Mouse (Mus musculus): ENCODE measurements around the gene Sfi1. TPM values are rescaled to one million over a fixed set of nuclear protein-coding genes. Genes with fewer than 3 reads are reported as not detected.
"Not testable (repeated sequence)": the region's sequence is repeated elsewhere in the genome, so short reads cannot be mapped to it uniquely, and the experiment has no call there.

Sfi1 gene
- polyA plus RNA-seq, 1 experiment from 2014 or later = 7.9 TPM

DNA sequence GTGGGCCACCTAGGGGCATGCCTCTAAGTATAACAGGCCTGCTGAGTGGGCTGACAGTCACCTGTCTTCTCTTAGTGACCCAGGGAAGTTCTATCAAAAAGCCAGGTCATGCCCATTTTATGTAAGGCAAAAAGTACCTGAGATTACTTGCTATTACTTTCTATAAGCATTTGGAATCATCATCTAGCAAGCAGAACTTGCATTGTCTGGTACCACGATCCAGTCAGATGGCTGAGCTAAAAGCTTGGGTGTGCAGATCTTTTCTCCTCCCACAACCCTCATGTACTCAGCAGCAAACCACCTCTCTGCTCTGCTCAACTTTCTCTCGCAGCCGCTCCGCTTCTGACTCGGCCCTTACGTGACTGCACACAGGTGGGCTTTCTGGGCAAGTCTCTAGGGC is 35.3 kb downstream of the Sfi1 start:
- H3K4me2 ChIP-seq (replicated peaks; ENCODE audit: low read depth, low read length); H3K27ac ChIP-seq (ENCODE audit: low read depth, low read length); ATAC-seq (ENCODE audit: low FRiP score); H3K9ac ChIP-seq (ENCODE audit: low read depth, low read length); H3K36me3 ChIP-seq (ENCODE audit: control insufficient read depth, insufficient read depth, low read length); H3K4me1 ChIP-seq (replicated peaks; ENCODE audit: control insufficient read depth, insufficient read depth, low read length); H3K27me3 ChIP-seq (ENCODE audit: control insufficient read depth, insufficient read depth, low read length); H3K4me3 ChIP-seq (ENCODE audit: low read depth, low read length); DNase-seq (ENCODE audit: low spot score): not testable (repeated sequence)
- WGBS = 95% methylated on average over 6 of the region's 6 CpGs
- peaks cover 14% of the 10 kb centered on the region; the same call in 1 of the 2 replicates for H3K9me3 ChIP-seq (ENCODE audit: control insufficient read depth, low read length)

DNA sequence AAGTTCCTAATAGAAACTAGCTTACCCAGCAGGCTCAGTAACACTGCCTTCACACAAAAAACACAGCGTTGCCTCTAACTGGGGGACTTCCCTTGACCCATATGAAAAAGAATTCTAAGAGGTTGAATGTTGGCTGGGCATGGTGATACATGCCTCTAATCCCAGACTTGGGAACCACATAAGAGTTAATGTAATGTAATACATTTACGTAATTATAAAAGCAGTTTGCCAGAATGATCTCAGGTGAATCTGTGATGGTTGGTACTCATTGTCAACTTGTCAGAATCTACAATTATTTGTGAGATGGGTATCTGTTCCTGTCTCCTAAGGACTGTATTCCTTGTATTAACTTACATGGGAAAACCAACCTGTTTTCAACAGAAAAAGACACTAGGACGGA is 36.3 kb downstream of the Sfi1 start:
- H3K9me3 ChIP-seq (ENCODE audit: control insufficient read depth, low read length) = peaks cover 10% of the 10 kb centered on the region; the same call in 1 of the 2 replicates
- not testable (repeated sequence) for H3K4me1 ChIP-seq (replicated peaks; ENCODE audit: control insufficient read depth, insufficient read depth, low read length); DNase-seq (ENCODE audit: low spot score); H3K9ac ChIP-seq (ENCODE audit: low read depth, low read length); H3K4me3 ChIP-seq (ENCODE audit: low read depth, low read length); H3K27me3 ChIP-seq (ENCODE audit: control insufficient read depth, insufficient read depth, low read length); H3K4me2 ChIP-seq (replicated peaks; ENCODE audit: low read depth, low read length); H3K27ac ChIP-seq (ENCODE audit: low read depth, low read length); H3K36me3 ChIP-seq (ENCODE audit: control insufficient read depth, insufficient read depth, low read length)
- WGBS = 90% methylated on average over 1 of the region's 3 CpGs
- ATAC-seq (ENCODE audit: low FRiP score) = 0 out of 2 replicates have a peak, but pooled peaks have one; percentile 6

- peaks cover 14% of the 10 kb centered on the region; the same call in 1 of the 2 replicates for H3K9me3 ChIP-seq (ENCODE audit: control insufficient read depth, low read length)
- H3K4me2 ChIP-seq (replicated peaks; ENCODE audit: low read depth, low read length); H3K9ac ChIP-seq (ENCODE audit: low read depth, low read length); H3K27ac ChIP-seq (ENCODE audit: low read depth, low read length); H3K27me3 ChIP-seq (ENCODE audit: control insufficient read depth, insufficient read depth, low read length); H3K4me1 ChIP-seq (replicated peaks; ENCODE audit: control insufficient read depth, insufficient read depth, low read length); H3K36me3 ChIP-seq (ENCODE audit: control insufficient read depth, insufficient read depth, low read length); H3K4me3 ChIP-seq (ENCODE audit: low read depth, low read length): not testable (repeated sequence)
- WGBS = 84% methylated on average over 1 of the region's 1 CpGs
- DNase-seq (ENCODE audit: low spot score) = peak; percentile 18
- peak; percentile 41 for ATAC-seq (ENCODE audit: low FRiP score)
These were observed 39.4 kb downstream of the Sfi1 start for GRCm38 (mm10) chr11:3153666-3154397.

DNA sequence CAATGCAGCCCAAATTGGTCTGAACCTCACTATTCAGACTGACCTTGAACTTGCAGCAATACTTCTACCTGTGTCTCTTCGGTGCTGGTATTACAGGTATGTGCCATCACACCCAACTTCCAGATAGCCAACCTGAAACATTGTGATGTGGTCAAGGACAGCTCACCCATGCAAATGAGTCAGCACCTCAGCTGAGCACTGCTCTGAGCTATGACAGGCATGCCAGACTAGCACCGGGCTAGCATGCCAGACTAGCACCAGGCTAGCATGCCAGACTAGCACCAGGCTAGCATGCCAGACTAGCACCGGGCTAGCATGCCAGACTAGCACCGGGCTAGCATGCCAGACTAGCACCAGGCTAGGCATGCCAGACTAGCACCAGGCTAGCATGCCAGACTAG is 41.9 kb downstream of the Sfi1 start:
- not testable (repeated sequence) for H3K4me2 ChIP-seq (replicated peaks; ENCODE audit: low read depth, low read length)
- peak; percentile 39; the same call in 1 of the 2 replicates for ATAC-seq (ENCODE audit: low FRiP score)
- WGBS = 94% methylated on average over 4 of the region's 4 CpGs

DNA sequence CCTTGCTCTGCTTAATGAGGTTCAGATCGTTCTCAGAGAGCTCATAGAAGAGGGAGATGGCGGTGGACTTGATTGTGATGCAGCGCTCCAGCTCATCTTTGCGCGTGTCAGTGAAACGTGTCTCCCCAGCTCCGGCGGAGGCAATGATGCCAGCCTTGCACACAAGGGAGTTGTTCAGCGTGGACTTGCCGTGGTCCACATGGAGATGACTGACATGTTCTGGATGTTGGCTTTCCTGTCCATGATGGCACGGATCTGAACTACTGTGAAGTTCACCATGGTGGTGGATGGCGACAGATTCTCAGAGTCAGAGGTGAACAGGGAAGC is 42.6 kb downstream of the Sfi1 start:
- H3K9me3 ChIP-seq (ENCODE audit: control insufficient read depth, low read length) = peaks cover 14% of the 10 kb centered on the region; the same call in 1 of the 2 replicates
- DNase-seq (ENCODE audit: low spot score); H3K9ac ChIP-seq (ENCODE audit: low read depth, low read length); H3K4me1 ChIP-seq (replicated peaks; ENCODE audit: control insufficient read depth, insufficient read depth, low read length); H3K36me3 ChIP-seq (ENCODE audit: control insufficient read depth, insufficient read depth, low read length); H3K4me2 ChIP-seq (replicated peaks; ENCODE audit: low read depth, low read length); ATAC-seq (ENCODE audit: low FRiP score); H3K4me3 ChIP-seq (ENCODE audit: low read depth, low read length); H3K27me3 ChIP-seq (ENCODE audit: control insufficient read depth, insufficient read depth, low read length); H3K27ac ChIP-seq (ENCODE audit: low read depth, low read length): not testable (repeated sequence)
- 98% methylated on average over 12 of the region's 12 CpGs for WGBS

More for the DNA sequence above, 41.9 kb downstream of the Sfi1 start:
- H3K9ac ChIP-seq (ENCODE audit: low read depth, low read length); DNase-seq (ENCODE audit: low spot score); H3K27ac ChIP-seq (ENCODE audit: low read depth, low read length); H3K27me3 ChIP-seq (ENCODE audit: control insufficient read depth, insufficient read depth, low read length); H3K4me3 ChIP-seq (ENCODE audit: low read depth, low read length); H3K36me3 ChIP-seq (ENCODE audit: control insufficient read depth, insufficient read depth, low read length); H3K4me1 ChIP-seq (replicated peaks; ENCODE audit: control insufficient read depth, insufficient read depth, low read length): not testable (repeated sequence)
- H3K9me3 ChIP-seq (ENCODE audit: control insufficient read depth, low read length) = peaks cover 14% of the 10 kb centered on the region; the same call in 1 of the 2 replicates

GRCm38 (mm10) chr11:3150003-3150676 is 43.1 kb downstream of the Sfi1 start:
- not testable (repeated sequence) for ATAC-seq (ENCODE audit: low FRiP score); H3K4me3 ChIP-seq (ENCODE audit: low read depth, low read length); H3K27ac ChIP-seq (ENCODE audit: low read depth, low read length); H3K36me3 ChIP-seq (ENCODE audit: control insufficient read depth, insufficient read depth, low read length); H3K9ac ChIP-seq (ENCODE audit: low read depth, low read length); DNase-seq (ENCODE audit: low spot score); H3K27me3 ChIP-seq (ENCODE audit: control insufficient read depth, insufficient read depth, low read length); H3K4me1 ChIP-seq (replicated peaks; ENCODE audit: control insufficient read depth, insufficient read depth, low read length); H3K4me2 ChIP-seq (replicated peaks; ENCODE audit: low read depth, low read length)
- peaks cover 10% of the 10 kb centered on the region; the same call in 1 of the 2 replicates for H3K9me3 ChIP-seq (ENCODE audit: control insufficient read depth, low read length)
- 96% methylated on average over 19 of the region's 24 CpGs for WGBS

- H3K9me3 ChIP-seq (ENCODE audit: control insufficient read depth, low read length) = peaks cover 10% of the 10 kb centered on the region; the same call in 1 of the 2 replicates
- H3K4me2 ChIP-seq (replicated peaks; ENCODE audit: low read depth, low read length); H3K4me1 ChIP-seq (replicated peaks; ENCODE audit: control insufficient read depth, insufficient read depth, low read length); H3K27ac ChIP-seq (ENCODE audit: low read depth, low read length); H3K36me3 ChIP-seq (ENCODE audit: control insufficient read depth, insufficient read depth, low read length); H3K27me3 ChIP-seq (ENCODE audit: control insufficient read depth, insufficient read depth, low read length); ATAC-seq (ENCODE audit: low FRiP score); H3K4me3 ChIP-seq (ENCODE audit: low read depth, low read length); DNase-seq (ENCODE audit: low spot score); H3K9ac ChIP-seq (ENCODE audit: low read depth, low read length): not testable (repeated sequence)
- WGBS = 95% methylated on average over 3 of the region's 4 CpGs
These were observed 43.8 kb downstream of the Sfi1 start for GRCm38 (mm10) chr11:3149471-3149870.

GRCm38 (mm10) chr11:3146806-3147205 is 46.5 kb downstream of the Sfi1 start:
- 63% methylated on average over 2 of the region's 2 CpGs for WGBS
- not testable (repeated sequence) for H3K9me3 ChIP-seq (ENCODE audit: control insufficient read depth, low read length); H3K36me3 ChIP-seq (ENCODE audit: control insufficient read depth, insufficient read depth, low read length); H3K4me3 ChIP-seq (ENCODE audit: low read depth, low read length); H3K4me1 ChIP-seq (replicated peaks; ENCODE audit: control insufficient read depth, insufficient read depth, low read length); H3K9ac ChIP-seq (ENCODE audit: low read depth, low read length); H3K4me2 ChIP-seq (replicated peaks; ENCODE audit: low read depth, low read length); ATAC-seq (ENCODE audit: low FRiP score); DNase-seq (ENCODE audit: low spot score); H3K27ac ChIP-seq (ENCODE audit: low read depth, low read length); H3K27me3 ChIP-seq (ENCODE audit: control insufficient read depth, insufficient read depth, low read length)
